Comparison of ENCODE assay signal across 3 mouse cellular contexts in genomic region chr7:131882824-131883223, GRCm38 (mm10).
"Had no signal": no experiment of that assay in that cellular context is flagged by ENCODE, and none has a peak within 500 bp of the region (broad histone marks: within the 10 kb centered on the region; RNA-seq: fewer than 3 reads in every experiment).

No protein-coding gene starts in this region.

- H3K36me3 ChIP-seq: neural tube, embryonic 15.5 days; stomach, embryonic 15.5 days had no signal

- H3K4me1 ChIP-seq: neural tube, embryonic 15.5 days; stomach, embryonic 15.5 days had no signal

- H3K4me3 ChIP-seq: neural tube, embryonic 15.5 days; stomach, embryonic 15.5 days had no signal

- H3K9me3 ChIP-seq: neural tube, embryonic 15.5 days; stomach, embryonic 15.5 days had no signal

- H3K27ac ChIP-seq: neural tube, embryonic 15.5 days; stomach, embryonic 15.5 days; stomach, postnatal 0 days had no signal

- H3K4me2 ChIP-seq: neural tube, embryonic 15.5 days; stomach, embryonic 15.5 days had no signal

- H3K9ac ChIP-seq: neural tube, embryonic 15.5 days; stomach, embryonic 15.5 days had no signal
